Mouse (Mus musculus): Measurements from ENCODE around the gene Gm26566.

Gm26566 gene

GRCm38 (mm10) chr4:88721791-88722721 lies at the start of gene Gm26566, which contains the start of gene Klhl9:
Gene Gm26566, plus strand, starts transcription at chr4:88721805.
Gene Klhl9, minus strand, starts transcription at chr4:88722465.
- in situ Hi-C loops (cut with MboI; ENCODE audit: low pct_unique_long_range_greater_than_20kb in 1 of 2, low sequenced_read_pairs in 2 of 2, unreplicated experiment in 1 of 2), result no loop called here

- in situ Hi-C loops (cut with MboI; ENCODE audit: low pct_unique_long_range_greater_than_20kb in 1 of 2, low sequenced_read_pairs in 2 of 2, unreplicated experiment in 1 of 2), result no loop called here
Observed at GRCm38 (mm10) chr4:88676824-88677223, 44.8 kb upstream of the Gm26566 start, which contains the start of gene Ifna16. Gene Ifna16, minus strand, starts transcription at chr4:88676924.

GRCm38 (mm10) chr4:88680362-88680761 lies 41.2 kb upstream of the Gm26566 start:
- in situ Hi-C loops (cut with MboI; ENCODE audit: low pct_unique_long_range_greater_than_20kb in 1 of 2, low sequenced_read_pairs in 2 of 2, unreplicated experiment in 1 of 2), result loop anchor here in 1 of 2 experiments (10.0 kb wide), 1 partner anchor 134 kb away; the partner anchor contains the start of genes Ifna11 and Ifna7

- in situ Hi-C loops (cut with MboI; ENCODE audit: low pct_unique_long_range_greater_than_20kb in 1 of 2, low sequenced_read_pairs in 2 of 2, unreplicated experiment in 1 of 2), result loop anchor here in 1 of 2 experiments (10.0 kb wide), 1 partner anchor 133 kb away; the partner anchor contains the start of genes Ifna11 and Ifna7
Observed at GRCm38 (mm10) chr4:88681353-88681752, 40.3 kb upstream of the Gm26566 start.

GRCm38 (mm10) chr4:88683812-88684211 lies 37.8 kb upstream of the Gm26566 start, which contains the start of gene Ifna2:
Gene Ifna2, minus strand, starts transcription at chr4:88683912.
- in situ Hi-C loops (cut with MboI; ENCODE audit: low pct_unique_long_range_greater_than_20kb in 1 of 2, low sequenced_read_pairs in 2 of 2, unreplicated experiment in 1 of 2), result loop anchor here in 1 of 2 experiments (10.0 kb wide), 1 partner anchor 131 kb away; the partner anchor contains the start of genes Ifna11 and Ifna7

- in situ Hi-C loops (cut with MboI; ENCODE audit: low pct_unique_long_range_greater_than_20kb in 1 of 2, low sequenced_read_pairs in 2 of 2, unreplicated experiment in 1 of 2), result no loop called here
Observed at GRCm38 (mm10) chr4:88691259-88691658, 30.3 kb upstream of the Gm26566 start, which contains the start of gene Ifnab. Gene Ifnab, minus strand, starts transcription at chr4:88691359.

GRCm38 (mm10) chr4:88692537-88692936 lies 29.1 kb upstream of the Gm26566 start:
- in situ Hi-C loops (cut with MboI; ENCODE audit: low pct_unique_long_range_greater_than_20kb in 1 of 2, low sequenced_read_pairs in 2 of 2, unreplicated experiment in 1 of 2), result no loop called here

GRCm38 (mm10) chr4:88693392-88693791 lies 28.2 kb upstream of the Gm26566 start:
- in situ Hi-C loops (cut with MboI; ENCODE audit: low pct_unique_long_range_greater_than_20kb in 1 of 2, low sequenced_read_pairs in 2 of 2, unreplicated experiment in 1 of 2), result no loop called here

GRCm38 (mm10) chr4:88696237-88696884 lies 25.2 kb upstream of the Gm26566 start:
- in situ Hi-C loops (cut with MboI; ENCODE audit: low pct_unique_long_range_greater_than_20kb in 1 of 2, low sequenced_read_pairs in 2 of 2, unreplicated experiment in 1 of 2), result no loop called here

- in situ Hi-C loops (cut with MboI; ENCODE audit: low pct_unique_long_range_greater_than_20kb in 1 of 2, low sequenced_read_pairs in 2 of 2, unreplicated experiment in 1 of 2), result no loop called here
Observed at GRCm38 (mm10) chr4:88697108-88697507, 24.5 kb upstream of the Gm26566 start.

- in situ Hi-C loops (cut with MboI; ENCODE audit: low pct_unique_long_range_greater_than_20kb in 1 of 2, low sequenced_read_pairs in 2 of 2, unreplicated experiment in 1 of 2), result no loop called here
Observed at GRCm38 (mm10) chr4:88697753-88698152, 23.9 kb upstream of the Gm26566 start.

- in situ Hi-C loops (cut with MboI; ENCODE audit: low pct_unique_long_range_greater_than_20kb in 1 of 2, low sequenced_read_pairs in 2 of 2, unreplicated experiment in 1 of 2), result no loop called here
Observed at GRCm38 (mm10) chr4:88698781-88699180, 22.8 kb upstream of the Gm26566 start.

GRCm38 (mm10) chr4:88699301-88699700 lies 22.3 kb upstream of the Gm26566 start:
- in situ Hi-C loops (cut with MboI; ENCODE audit: low pct_unique_long_range_greater_than_20kb in 1 of 2, low sequenced_read_pairs in 2 of 2, unreplicated experiment in 1 of 2), result no loop called here

- in situ Hi-C loops (cut with MboI; ENCODE audit: low pct_unique_long_range_greater_than_20kb in 1 of 2, low sequenced_read_pairs in 2 of 2, unreplicated experiment in 1 of 2), result no loop called here
Observed at GRCm38 (mm10) chr4:88705924-88706323, 15.7 kb upstream of the Gm26566 start.

- in situ Hi-C loops (cut with MboI; ENCODE audit: low pct_unique_long_range_greater_than_20kb in 1 of 2, low sequenced_read_pairs in 2 of 2, unreplicated experiment in 1 of 2), result no loop called here
Observed at GRCm38 (mm10) chr4:88707128-88707826, 14.3 kb upstream of the Gm26566 start.

- in situ Hi-C loops (cut with MboI; ENCODE audit: low pct_unique_long_range_greater_than_20kb in 1 of 2, low sequenced_read_pairs in 2 of 2, unreplicated experiment in 1 of 2), result no loop called here
Observed at GRCm38 (mm10) chr4:88714281-88714680, 7.3 kb upstream of the Gm26566 start.

- in situ Hi-C loops (cut with MboI; ENCODE audit: low pct_unique_long_range_greater_than_20kb in 1 of 2, low sequenced_read_pairs in 2 of 2, unreplicated experiment in 1 of 2), result no loop called here
Observed at GRCm38 (mm10) chr4:88715059-88715458, 6.5 kb upstream of the Gm26566 start.

GRCm38 (mm10) chr4:88718715-88719114 lies 2.9 kb upstream of the Gm26566 start:
- in situ Hi-C loops (cut with MboI; ENCODE audit: low pct_unique_long_range_greater_than_20kb in 1 of 2, low sequenced_read_pairs in 2 of 2, unreplicated experiment in 1 of 2), result no loop called here
